Mouse (Mus musculus): ENCODE measurements at regions not wholly inside any gene's neighbourhood (a gene's known extent, or its start where the extent isn't known, plus 50 kb on each side); places are given as distances from the start of the nearest gene placed in this dataset.

DNA sequence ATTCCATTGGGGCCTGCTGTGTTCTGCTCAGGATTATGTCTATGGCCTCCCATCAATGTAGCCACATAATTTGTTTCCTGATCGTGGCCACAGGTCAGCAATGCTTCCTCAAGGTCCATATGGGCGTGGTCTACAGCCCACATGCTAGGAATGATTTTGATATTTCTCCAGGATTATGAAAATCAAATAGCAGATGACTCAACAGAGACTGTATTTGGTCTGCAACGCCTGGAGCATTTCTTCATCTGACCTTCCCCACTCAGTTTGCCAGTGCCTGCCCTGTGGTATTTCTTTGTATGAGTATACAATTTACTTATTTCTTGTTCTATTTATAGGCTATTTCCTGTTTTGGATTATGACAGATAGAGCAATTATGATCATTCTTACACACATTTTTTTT lies 145.7 kb downstream of the Gm11077 start:
- WGBS, result 79% methylated on average over 3 of the region's 3 CpGs
- Histone ChIP-seq H3K4me1 (replicated peaks) (no peaks in the 10 kb centered on the region), H3K27ac (no peak overlapping the region), H3K27me3 (ENCODE audit: insufficient read depth, poor library complexity, severe bottlenecking) (no peaks in the 10 kb centered on the region), H3K9me3 (no peaks in the 10 kb centered on the region), H3K36me3 (no peaks in the 10 kb centered on the region), H3K4me3 (no peak overlapping the region)
- no peak for DNase-seq (ENCODE audit: low spot score)

DNA sequence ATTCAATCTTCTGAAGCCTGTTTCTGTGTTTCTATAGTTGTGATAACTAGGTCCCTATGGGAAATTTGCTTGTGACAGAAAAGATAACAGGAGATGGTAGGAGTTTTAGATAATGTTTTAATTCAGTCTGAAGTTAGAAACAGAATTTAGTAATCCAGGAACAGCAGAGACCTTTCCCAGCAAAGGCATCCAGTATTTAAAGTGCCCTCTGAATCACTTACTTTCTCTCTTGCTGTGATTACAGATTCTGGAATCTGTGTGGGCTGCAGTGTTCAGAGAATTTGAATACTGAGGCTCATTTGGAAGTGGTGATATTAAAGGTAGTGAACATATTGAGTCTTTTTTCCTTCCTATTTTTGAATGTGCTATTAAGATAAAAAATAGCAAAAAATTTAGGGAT lies 154.6 kb downstream of the Gm11077 start:
- Histone ChIP-seq H3K4me1 (replicated peaks) (no peaks in the 10 kb centered on the region), H3K36me3 (no peaks in the 10 kb centered on the region), H3K9me3 (no peaks in the 10 kb centered on the region), H3K4me3 (no peak overlapping the region), H3K27me3 (ENCODE audit: insufficient read depth, poor library complexity, severe bottlenecking) (no peaks in the 10 kb centered on the region), H3K27ac (no peak overlapping the region)
- no peak for DNase-seq (ENCODE audit: low spot score)

DNA sequence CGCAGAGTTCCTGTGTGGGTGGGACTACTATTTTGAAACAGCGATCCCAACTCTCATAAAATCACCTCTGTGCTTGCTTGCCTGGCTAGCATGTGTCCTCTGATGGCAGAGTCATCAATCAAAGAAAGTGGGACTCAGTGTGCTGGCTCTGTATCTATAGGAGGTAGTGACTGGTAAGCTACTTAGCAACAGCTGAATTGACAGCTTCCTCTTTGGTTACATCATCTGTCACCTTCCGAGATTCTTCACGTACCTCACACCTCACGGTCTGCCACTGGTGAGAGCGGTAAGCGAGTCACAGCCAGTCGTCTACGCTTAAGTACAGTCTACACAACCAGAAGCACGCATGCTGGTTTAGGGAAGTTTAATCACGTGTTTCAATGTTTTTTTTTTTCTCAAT lies 159.5 kb downstream of the Gm11077 start:
- DNase-seq (ENCODE audit: low spot score), result no peak
- no peaks in the 10 kb centered on the region for H3K36me3 ChIP-seq

DNA sequence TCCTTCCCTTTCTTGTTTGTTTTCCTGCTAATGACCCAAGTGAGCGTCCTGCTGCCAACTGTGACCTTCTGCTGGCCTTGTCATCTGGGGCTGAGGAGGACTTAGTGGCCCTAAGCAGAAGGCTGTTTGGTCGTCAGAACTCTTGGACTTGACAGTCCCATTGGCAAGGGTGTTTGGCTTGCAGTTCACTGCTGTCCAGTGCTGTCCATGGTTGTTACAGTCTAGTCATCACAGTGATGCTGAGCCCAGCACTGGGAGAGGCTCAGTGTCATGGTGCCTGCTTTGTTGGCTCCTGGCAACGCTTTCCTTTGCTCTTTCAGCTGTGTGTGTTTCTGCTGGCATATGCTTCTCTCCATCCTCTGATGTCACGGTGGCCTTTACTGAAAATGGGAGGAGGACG lies 161.0 kb downstream of the Gm11077 start:
- Histone ChIP-seq H3K27ac (no peak overlapping the region), H3K4me3 (no peak overlapping the region), H3K36me3 (no peaks in the 10 kb centered on the region), H3K4me1 (replicated peaks) (0 out of 2 replicates have a peak, but pooled peaks cover 4% of the 10 kb centered on the region), H3K27me3 (ENCODE audit: insufficient read depth, poor library complexity, severe bottlenecking) (no peaks in the 10 kb centered on the region), H3K9me3 (no peaks in the 10 kb centered on the region)
- DNase-seq (ENCODE audit: low spot score), result no peak
- WGBS, result 71% methylated on average over 5 of the region's 5 CpGs

More for the DNA sequence above, 159.5 kb downstream of the Gm11077 start:
- H3K9me3 ChIP-seq, result no peaks in the 10 kb centered on the region
- no peak overlapping the region for H3K27ac ChIP-seq
- 72% methylated on average over 11 of the region's 11 CpGs for WGBS
- no peaks in the 10 kb centered on the region for H3K4me1 ChIP-seq (replicated peaks)
- H3K4me3 ChIP-seq, result no peak overlapping the region
- no peaks in the 10 kb centered on the region for H3K27me3 ChIP-seq (ENCODE audit: insufficient read depth, poor library complexity, severe bottlenecking)

DNA sequence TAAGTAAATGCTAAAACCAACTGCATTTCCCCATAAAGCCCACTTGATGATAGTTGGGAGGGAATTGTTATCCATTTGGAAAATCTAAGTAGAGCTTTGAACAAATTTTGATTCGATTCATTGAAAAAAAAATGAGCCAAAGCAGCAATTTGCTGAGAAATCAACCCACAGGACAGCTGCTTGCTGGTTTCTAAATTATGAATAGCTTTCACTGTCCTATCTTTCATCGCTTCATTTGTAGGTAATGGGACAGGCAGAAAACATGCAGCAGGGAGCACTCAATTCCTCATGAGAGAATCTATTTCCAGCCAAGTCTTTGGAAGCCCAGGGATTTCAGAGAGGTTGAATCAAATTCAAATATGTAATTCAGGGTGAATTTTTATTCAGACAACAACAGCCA lies 161.5 kb downstream of the Gm11077 start:
- WGBS, result 93% methylated on average over 2 of the region's 2 CpGs
- Histone ChIP-seq H3K27ac (no peak overlapping the region), H3K27me3 (ENCODE audit: insufficient read depth, poor library complexity, severe bottlenecking) (no peaks in the 10 kb centered on the region), H3K4me3 (no peak overlapping the region), H3K4me1 (replicated peaks) (0 out of 2 replicates have a peak, but pooled peaks cover 7% of the 10 kb centered on the region), H3K36me3 (no peaks in the 10 kb centered on the region), H3K9me3 (no peaks in the 10 kb centered on the region)
- DNase-seq (ENCODE audit: low spot score), result no peak

DNA sequence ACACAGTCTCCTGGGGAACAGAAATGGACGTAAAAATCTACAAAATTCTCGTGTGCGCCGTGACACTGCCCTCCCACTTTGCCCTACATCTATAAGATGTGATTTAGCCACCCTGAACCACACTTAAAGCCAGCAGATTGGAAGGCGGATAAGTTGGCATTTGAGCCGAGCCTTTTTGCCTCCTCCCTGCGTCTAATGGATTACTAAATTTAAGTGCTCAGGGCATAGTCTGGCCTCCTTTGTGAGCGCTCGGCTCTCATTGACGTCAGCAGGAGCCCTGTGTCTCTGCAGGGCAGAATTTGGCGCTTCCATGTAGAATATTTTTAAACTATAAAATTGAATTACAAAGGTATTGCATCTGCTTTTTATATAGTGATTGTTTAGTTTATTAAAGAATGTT lies 165.4 kb downstream of the Gm11077 start:
- WGBS, result 64% methylated on average over 11 of the region's 11 CpGs
- DNase-seq (ENCODE audit: low spot score), result no peak

DNA sequence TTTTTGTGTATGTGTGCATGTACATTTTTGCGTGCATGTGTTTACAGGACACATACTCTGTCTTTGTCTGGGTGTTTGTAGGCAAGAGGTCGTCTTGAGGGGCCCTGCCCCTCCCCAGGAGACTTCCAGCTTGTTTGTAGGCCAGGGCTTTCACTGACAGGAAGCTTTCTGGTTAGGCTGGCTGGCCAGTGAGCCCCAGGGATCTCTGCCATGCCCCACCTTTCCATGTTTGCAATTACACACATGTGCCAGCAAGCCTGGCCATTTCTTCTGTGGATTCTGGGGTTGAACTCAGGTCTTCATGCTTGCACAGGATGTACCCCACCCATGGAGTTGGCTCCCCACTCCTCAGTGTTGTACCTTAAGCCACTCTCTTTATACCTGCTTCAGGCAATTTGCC lies 166.4 kb downstream of the Gm11077 start:
- Histone ChIP-seq H3K36me3 (no peaks in the 10 kb centered on the region), H3K4me3 (no peak overlapping the region), H3K4me1 (replicated peaks) (0 out of 2 replicates have a peak, but pooled peaks cover 10% of the 10 kb centered on the region), H3K9me3 (no peaks in the 10 kb centered on the region), H3K27ac (no peak overlapping the region), H3K27me3 (ENCODE audit: insufficient read depth, poor library complexity, severe bottlenecking) (no peaks in the 10 kb centered on the region)
- DNase-seq (ENCODE audit: low spot score), result no peak
- WGBS, result 59% methylated on average over 2 of the region's 2 CpGs

More for the DNA sequence above, 165.4 kb downstream of the Gm11077 start:
- 0 out of 2 replicates have a peak, but pooled peaks cover 10% of the 10 kb centered on the region for H3K4me1 ChIP-seq (replicated peaks)
- H3K27ac ChIP-seq, result no peak overlapping the region
- H3K36me3 ChIP-seq, result no peaks in the 10 kb centered on the region
- no peaks in the 10 kb centered on the region for H3K27me3 ChIP-seq (ENCODE audit: insufficient read depth, poor library complexity, severe bottlenecking)
- no peak overlapping the region for H3K4me3 ChIP-seq
- H3K9me3 ChIP-seq, result no peaks in the 10 kb centered on the region

DNA sequence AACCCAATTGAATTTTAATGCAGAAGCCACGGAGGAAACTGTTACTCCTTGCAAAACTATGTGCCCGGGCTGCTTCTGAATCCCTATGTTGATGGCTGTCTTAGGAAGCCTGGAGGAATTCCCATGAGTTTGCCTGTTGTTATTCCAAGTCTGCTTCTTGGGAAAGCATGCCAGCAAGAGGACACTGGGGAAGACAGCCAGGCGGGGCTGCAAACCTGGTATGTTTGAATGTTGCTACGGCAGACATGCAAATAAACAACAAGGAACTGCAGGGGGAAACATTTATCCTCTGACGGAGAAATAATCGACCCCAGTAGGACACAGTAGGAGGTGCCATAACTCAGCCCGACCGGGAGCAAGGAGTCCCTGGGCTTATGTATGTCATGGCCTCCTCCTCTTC lies 168.0 kb downstream of the Gm11077 start:
- Histone ChIP-seq H3K4me3 (no peak overlapping the region), H3K27me3 (ENCODE audit: insufficient read depth, poor library complexity, severe bottlenecking) (no peaks in the 10 kb centered on the region), H3K9me3 (no peaks in the 10 kb centered on the region), H3K4me1 (replicated peaks) (0 out of 2 replicates have a peak, but pooled peaks cover 10% of the 10 kb centered on the region), H3K27ac (no peak overlapping the region), H3K36me3 (no peaks in the 10 kb centered on the region)
- 47% methylated on average over 8 of the region's 8 CpGs for WGBS
- DNase-seq (ENCODE audit: low spot score), result no peak

DNA sequence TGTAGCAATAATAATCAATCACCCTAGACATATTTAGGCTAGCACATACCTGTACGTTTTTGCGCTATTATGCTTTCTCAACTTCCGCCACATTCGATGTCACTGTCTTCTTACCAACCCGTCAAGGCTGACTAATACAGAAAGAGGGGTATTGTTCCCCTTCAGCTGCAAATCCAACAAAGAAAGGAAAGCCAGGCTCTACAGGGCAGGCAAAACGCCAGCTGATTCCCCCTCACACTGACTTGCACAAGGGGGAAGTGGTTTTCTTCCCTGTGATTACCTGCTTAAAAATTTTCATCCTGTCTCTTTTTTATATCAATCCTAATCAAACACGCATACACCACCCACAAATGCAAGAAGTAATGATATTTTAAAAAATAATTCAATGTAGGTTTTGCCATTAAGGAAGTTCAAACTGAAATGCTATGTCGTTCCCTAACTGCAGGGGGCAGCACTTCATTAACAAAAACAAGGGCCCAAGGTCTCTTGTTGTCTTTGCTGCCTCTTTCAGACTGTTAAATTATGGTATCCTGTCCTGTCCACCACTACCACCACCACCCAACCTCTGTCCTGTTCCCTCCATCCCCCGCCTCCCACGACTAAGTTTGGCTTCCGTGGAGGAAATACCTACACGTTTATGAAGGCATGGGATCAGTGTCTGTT lies 195.4 kb downstream of the Gm11077 start:
- WGBS, result 58% methylated on average over 12 of the region's 12 CpGs
- peak; percentile 55 for DNase-seq (ENCODE audit: low spot score)
- Histone ChIP-seq H3K4me3 (no peak overlapping the region), H3K4me1 (replicated peaks) (no peaks in the 10 kb centered on the region), H3K27ac (no peak overlapping the region), H3K9me3 (no peaks in the 10 kb centered on the region), H3K36me3 (no peaks in the 10 kb centered on the region), H3K27me3 (ENCODE audit: insufficient read depth, poor library complexity, severe bottlenecking) (no peaks in the 10 kb centered on the region)

DNA sequence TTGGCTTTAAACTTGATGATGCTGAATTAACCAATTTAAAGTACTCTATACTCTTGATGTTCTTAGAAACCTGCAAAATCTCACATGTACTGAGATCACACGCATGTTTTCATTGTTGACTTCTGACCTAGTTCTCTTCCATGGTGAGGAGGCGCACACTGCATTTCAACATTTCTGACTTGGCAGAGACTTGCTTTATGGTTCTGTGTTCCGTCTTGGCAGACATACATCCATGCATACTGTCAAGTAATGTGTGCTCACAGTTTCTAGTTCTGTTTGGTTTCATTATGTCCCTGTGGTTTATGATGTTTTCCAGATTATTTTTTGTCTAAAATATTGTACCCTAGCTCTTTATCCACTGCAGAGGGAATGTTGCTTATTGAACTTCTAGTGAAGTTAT lies 198.5 kb downstream of the Gm11077 start:
- Histone ChIP-seq H3K4me1 (replicated peaks) (no peaks in the 10 kb centered on the region), H3K4me3 (no peak overlapping the region), H3K27ac (no peak overlapping the region), H3K9me3 (no peaks in the 10 kb centered on the region), H3K27me3 (ENCODE audit: insufficient read depth, poor library complexity, severe bottlenecking) (no peaks in the 10 kb centered on the region), H3K36me3 (no peaks in the 10 kb centered on the region)
- no peak for DNase-seq (ENCODE audit: low spot score)
- 92% methylated on average over 3 of the region's 3 CpGs for WGBS

DNA sequence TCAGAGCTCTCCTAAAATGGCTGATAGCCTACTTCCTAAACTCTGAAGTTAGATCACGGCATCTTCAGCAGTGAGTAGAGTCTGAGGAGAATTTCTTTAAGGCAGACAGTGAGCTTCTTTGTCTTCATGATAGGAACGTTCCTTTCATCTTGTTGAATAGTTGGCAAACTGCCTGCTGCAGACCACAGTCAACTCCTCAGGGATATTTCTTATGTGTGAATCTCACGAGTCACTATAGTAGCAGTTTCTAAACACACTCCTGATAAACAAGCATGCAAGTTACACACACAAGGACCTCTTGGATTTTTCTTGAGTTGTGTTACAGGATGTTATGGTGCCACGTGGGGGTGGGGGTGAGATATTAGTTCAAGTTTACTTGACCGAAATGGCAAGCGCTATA lies 205.2 kb downstream of the Gm11077 start:
- DNase-seq (ENCODE audit: low spot score), result no peak
- H3K4me1 ChIP-seq (replicated peaks), result no peaks in the 10 kb centered on the region
- WGBS, result 85% methylated on average over 6 of the region's 6 CpGs
- H3K27ac ChIP-seq, result no peak overlapping the region
- no peaks in the 10 kb centered on the region for H3K9me3 ChIP-seq
- H3K36me3 ChIP-seq, result no peaks in the 10 kb centered on the region
- no peaks in the 10 kb centered on the region for H3K27me3 ChIP-seq (ENCODE audit: insufficient read depth, poor library complexity, severe bottlenecking)
- no peak overlapping the region for H3K4me3 ChIP-seq

DNA sequence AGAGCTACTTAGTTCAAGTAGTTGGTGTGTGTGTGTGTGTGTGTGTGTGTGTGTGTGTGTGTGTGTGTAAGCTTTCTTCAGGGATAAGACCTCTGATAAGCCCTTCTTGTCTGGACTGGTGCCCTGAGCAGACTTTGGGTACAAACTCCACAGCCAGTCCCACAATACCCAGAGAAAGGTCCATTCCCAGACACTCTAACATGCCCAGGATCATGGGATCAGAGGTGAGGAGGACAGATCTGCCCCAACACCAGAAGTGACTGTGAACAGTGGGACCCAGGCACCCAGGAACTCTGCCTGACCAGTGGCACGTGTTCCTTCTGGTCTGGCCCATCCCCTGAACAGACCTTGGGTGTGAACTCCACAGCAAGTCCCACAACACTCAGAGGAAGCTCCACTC lies 208.9 kb downstream of the Gm11077 start:
- 92% methylated on average over 1 of the region's 1 CpGs for WGBS

DNA sequence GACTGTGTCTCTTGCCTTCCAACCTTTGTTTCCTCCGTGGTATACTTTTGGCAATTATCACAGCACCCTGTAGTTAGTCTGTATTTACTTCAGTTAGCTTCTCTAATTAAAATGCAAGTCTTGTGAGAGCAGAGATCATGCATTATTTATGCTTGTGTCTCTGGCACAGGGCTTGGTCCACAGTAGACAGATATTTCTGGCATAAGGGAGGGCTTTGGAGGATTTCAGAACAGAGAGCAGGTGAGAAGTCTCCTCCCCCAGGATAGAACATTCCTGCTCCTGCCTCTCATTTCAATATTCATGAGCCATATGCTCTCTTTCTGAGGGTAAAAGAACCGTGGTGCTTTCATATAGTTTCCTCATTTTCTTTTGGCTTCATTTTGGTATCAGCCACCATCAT lies 217.6 kb downstream of the Gm11077 start:
- H3K4me1 ChIP-seq (replicated peaks), result peaks cover 9% of the 10 kb centered on the region; the same call in 1 of the 2 replicates
- no peaks in the 10 kb centered on the region for H3K9me3 ChIP-seq
- no peak overlapping the region for H3K27ac ChIP-seq
- H3K4me3 ChIP-seq, result no peak overlapping the region
- no peaks in the 10 kb centered on the region for H3K36me3 ChIP-seq
- H3K27me3 ChIP-seq (ENCODE audit: insufficient read depth, poor library complexity, severe bottlenecking), result no peaks in the 10 kb centered on the region
- DNase-seq (ENCODE audit: low spot score), result no peak
- WGBS, result 68% methylated on average over 2 of the region's 2 CpGs

More for the DNA sequence above, 208.9 kb downstream of the Gm11077 start:
- Histone ChIP-seq H3K27ac (no peak overlapping the region), H3K4me1 (replicated peaks) (no peaks in the 10 kb centered on the region), H3K27me3 (ENCODE audit: insufficient read depth, poor library complexity, severe bottlenecking) (no peaks in the 10 kb centered on the region), H3K9me3 (no peaks in the 10 kb centered on the region), H3K36me3 (no peaks in the 10 kb centered on the region), H3K4me3 (no peak overlapping the region)
- DNase-seq (ENCODE audit: low spot score), result no peak

DNA sequence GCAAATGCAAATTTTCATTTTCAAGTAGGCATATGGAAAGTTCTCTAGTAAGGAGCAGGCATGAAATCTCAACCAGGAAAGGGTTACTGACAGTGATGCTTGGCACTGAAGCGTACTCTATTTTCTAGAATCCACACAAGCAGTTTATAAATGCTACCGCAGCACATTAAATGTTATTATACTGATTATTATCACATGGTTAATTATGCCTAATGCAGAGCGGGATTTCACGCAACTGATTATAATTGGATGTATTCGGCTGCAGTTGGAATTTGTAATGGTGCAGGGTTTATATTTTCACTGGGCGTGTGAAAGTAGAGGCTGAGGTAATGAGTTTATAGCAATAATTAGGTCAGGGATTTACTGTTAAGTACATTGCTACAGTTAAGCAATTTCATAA lies 221.4 kb downstream of the Gm11077 start:
- H3K27ac ChIP-seq, result no peak overlapping the region
- WGBS, result 91% methylated on average over 6 of the region's 6 CpGs
- peaks cover 9% of the 10 kb centered on the region; the same call in 1 of the 2 replicates for H3K4me1 ChIP-seq (replicated peaks)
- no peak for DNase-seq (ENCODE audit: low spot score)
- H3K9me3 ChIP-seq, result no peaks in the 10 kb centered on the region
- no peak overlapping the region for H3K4me3 ChIP-seq
- H3K36me3 ChIP-seq, result no peaks in the 10 kb centered on the region
- H3K27me3 ChIP-seq (ENCODE audit: insufficient read depth, poor library complexity, severe bottlenecking), result no peaks in the 10 kb centered on the region

Data from hindbrain, embryonic 10.5 days (tissue).